Mouse (Mus musculus): ENCODE data around the gene Ms4a3.

- TF ChIP-seq MAX (IDR thresholded peaks at IDR 0.05), result no peak
- no peak for TF ChIP-seq USF1 (IDR thresholded peaks at IDR 0.05; ENCODE audit: low read depth)
- TF ChIP-seq CEBPB (IDR thresholded peaks at IDR 0.05; ENCODE audit: low read depth), result no peak
These were observed 51.4 kb downstream of the Ms4a3 start for GRCm38 (mm10) chr19:11589205-11589604.

Data from C2C12 (cell line).